Mouse (Mus musculus) lung, adult 2 months (tissue): ENCODE measurements at regions not wholly inside any gene's neighbourhood (a gene's known extent, or its start where the extent isn't known, plus 50 kb on each side); places are given as distances from the start of the nearest gene placed in this dataset.

Experiments used
- CTCF ChIP-seq: fragments of 200-500 bp; IDR thresholded peaks from 2 replicates; pipeline ENCODE4 v1.5.1; 2011; ENCODE audit warnings: mild to moderate bottlenecking, low read length, control low read depth; ENCODE audit not compliant: insufficient read depth
- POLR2A ChIP-seq: fragments of 200-500 bp; IDR thresholded peaks from 2 replicates; pipeline ENCODE4 v1.6.1; 2011; ENCODE audit warnings: low read depth, mild to moderate bottlenecking, control low read depth, low read length, borderline replicate concordance; ENCODE audit errors: extremely low read depth

DNA sequence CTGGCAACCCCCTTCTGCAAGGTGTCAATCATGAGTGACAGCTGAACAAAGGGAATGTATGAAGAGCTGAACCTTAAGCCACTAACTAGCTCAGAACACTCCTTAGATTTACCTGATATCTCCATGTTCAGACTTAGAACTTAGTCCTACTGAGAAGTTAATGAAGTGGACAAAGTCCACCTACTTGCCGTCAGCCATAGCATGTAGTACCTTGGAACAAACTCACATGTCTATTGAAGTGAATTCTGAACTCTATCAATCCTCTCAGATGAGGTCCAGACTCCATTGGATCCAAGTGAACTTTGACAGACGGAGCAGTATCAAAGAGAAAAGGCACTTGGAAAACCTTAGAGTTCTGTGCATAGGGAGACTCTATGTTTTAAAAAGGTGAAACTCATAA lies 521.8 kb downstream of the Trib2 start:
- TF ChIP-seq CTCF = no peak
- no peak for TF ChIP-seq POLR2A
